Mouse (Mus musculus) midbrain, embryonic 11.5 days (tissue): ENCODE measurements around the gene Kctd20. TPM values are rescaled to one million over a fixed set of nuclear protein-coding genes. Genes with fewer than 3 reads are reported as not detected.
"Not testable (repeated sequence)": the region's sequence is repeated elsewhere in the genome, so short reads cannot be mapped to it uniquely, and the experiment has no call there.

Experiments used
- ATAC-seq: fragments of 200-750 bp; cut with Nextera tagmentation; 2 replicates; pipeline ENCODE4 v1.8.0; 2017; ENCODE audit warnings: moderate TSS enrichment, moderate library complexity; ENCODE audit not compliant: low FRiP score
- DNase-seq: peaks from one replicate; pipeline ENCODE4 v3.0.0; 2015; ENCODE audit warnings: low spot score; ENCODE audit errors: missing footprints
- H3K27ac ChIP-seq: fragments of 300-500 bp; sonication (generic); 2 replicates; pipeline ENCODE4 v1.5.1; 2014; ENCODE audit warnings: low read depth, low read length
- H3K27me3 ChIP-seq: fragments of 300-500 bp; sonication (generic); 2 replicates; pipeline ENCODE4 v1.6.1; 2014; ENCODE audit warnings: mild to moderate bottlenecking, low read length, moderate library complexity, mixed read lengths; ENCODE audit not compliant: control insufficient read depth, insufficient read depth
- H3K36me3 ChIP-seq: fragments of 300-500 bp; sonication (generic); 2 replicates; pipeline ENCODE4 v1.6.1; 2014; ENCODE audit warnings: mild to moderate bottlenecking, low read length, moderate library complexity, mixed read lengths; ENCODE audit not compliant: control insufficient read depth, insufficient read depth
- H3K4me1 ChIP-seq: fragments of 300-500 bp; sonication (generic); 2 replicates; pipeline ENCODE4 v1.6.1; 2014; ENCODE audit warnings: low read length; ENCODE audit not compliant: control insufficient read depth, insufficient read depth
- H3K4me2 ChIP-seq: fragments of 300-500 bp; sonication (generic); 2 replicates; pipeline ENCODE4 v1.6.1; 2014; ENCODE audit warnings: mild to moderate bottlenecking, moderate library complexity
- H3K4me3 ChIP-seq: fragments of 300-500 bp; sonication (generic); 2 replicates; pipeline ENCODE4 v1.5.1; 2014; ENCODE audit warnings: low read depth, low read length
- H3K9ac ChIP-seq: fragments of 300-500 bp; sonication (generic); 2 replicates; pipeline ENCODE4 v1.6.1; 2014; ENCODE audit warnings: low read length
- H3K9me3 ChIP-seq: fragments of 300-500 bp; sonication (generic); 2 replicates; pipeline ENCODE4 v1.6.1; 2016; ENCODE audit warnings: low read length; ENCODE audit not compliant: control insufficient read depth
- WGBS: fragments of 180-500 bp; shearing (Covaris S2); extraction: QIAGEN DNeasy Blood & Tissue Kit; methylation state at CpG from one replicate; pipeline ENCODE4 v1.1.7; 2014; 5-methylcytosine and 5-hydroxymethylcytosine counted together
- polyA plus RNA-seq: library from polyadenylated mRNA; unstranded; fragments of >200 nt; fragmentation: Nextera tagmentation; extraction: Ambion mirVana; gene quantifications from 2 replicates; pipeline ENCODE4 v1.2.1, GENCODE M21; 2014

The Kctd20 gene
- polyA plus RNA-seq, 1 experiment from 2014 or later = 92.4 TPM

DNA sequence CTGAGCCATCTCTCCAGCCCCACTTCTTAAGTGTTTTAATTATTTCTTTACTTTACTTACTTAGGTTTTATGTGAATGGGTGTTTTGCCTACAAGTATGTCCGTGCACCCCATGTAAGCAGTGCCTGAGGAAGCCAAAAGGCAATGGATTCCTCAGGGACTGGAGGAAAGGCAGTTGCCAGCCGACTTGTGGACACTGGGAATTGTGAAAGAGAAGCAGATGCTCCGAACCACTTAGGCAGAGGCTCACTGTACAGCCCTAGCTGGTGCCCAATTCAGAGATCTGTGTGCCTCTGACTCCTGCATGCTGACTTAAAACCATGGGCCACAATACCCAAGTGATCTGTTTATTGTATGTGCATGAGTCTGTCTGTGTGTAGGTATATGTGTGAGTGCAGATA, 37.2 kb downstream of the Kctd20 start:
- Histone ChIP-seq H3K27me3 (no peaks in the 10 kb centered on the region), H3K4me2 (no peak overlapping the region), H3K4me3 (no peak overlapping the region), H3K4me1 (no peaks in the 10 kb centered on the region), H3K36me3 (peaks cover 20% of the 10 kb centered on the region), H3K9me3 (no peaks in the 10 kb centered on the region), H3K9ac (no peak overlapping the region), H3K27ac (no peak overlapping the region)
- DNase-seq (no peak), ATAC-seq (no peak)
- WGBS = 91% methylated on average over 3 of the region's 3 CpGs

DNA sequence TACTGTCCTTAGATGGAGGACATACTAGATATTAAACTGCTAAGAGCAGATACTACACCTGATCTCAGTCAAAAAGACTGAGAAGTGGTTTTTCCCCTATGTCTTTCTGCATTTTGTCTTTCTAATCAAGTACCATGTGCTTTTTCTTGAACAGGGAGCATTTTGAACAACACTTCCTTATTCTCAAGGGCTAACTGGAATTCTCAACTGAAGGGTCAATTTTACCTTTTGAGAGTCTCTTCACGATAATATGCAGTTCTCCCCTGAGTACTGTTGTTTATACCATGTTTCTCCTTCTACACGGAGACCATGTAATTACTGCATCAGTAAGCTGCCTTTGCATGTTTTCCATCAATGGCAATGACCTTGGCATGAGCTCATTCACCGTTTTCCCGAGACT, 38.3 kb downstream of the Kctd20 start:
- 94% methylated on average over 4 of the region's 4 CpGs for WGBS
- Histone ChIP-seq H3K9me3 (no peaks in the 10 kb centered on the region), H3K36me3 (peaks cover 17% of the 10 kb centered on the region), H3K27me3 (no peaks in the 10 kb centered on the region), H3K27ac (no peak overlapping the region), H3K4me3 (no peak overlapping the region), H3K4me1 (no peaks in the 10 kb centered on the region), H3K9ac (no peak overlapping the region), H3K4me2 (no peak overlapping the region)
- DNase-seq = no peak
- no peak for ATAC-seq

DNA sequence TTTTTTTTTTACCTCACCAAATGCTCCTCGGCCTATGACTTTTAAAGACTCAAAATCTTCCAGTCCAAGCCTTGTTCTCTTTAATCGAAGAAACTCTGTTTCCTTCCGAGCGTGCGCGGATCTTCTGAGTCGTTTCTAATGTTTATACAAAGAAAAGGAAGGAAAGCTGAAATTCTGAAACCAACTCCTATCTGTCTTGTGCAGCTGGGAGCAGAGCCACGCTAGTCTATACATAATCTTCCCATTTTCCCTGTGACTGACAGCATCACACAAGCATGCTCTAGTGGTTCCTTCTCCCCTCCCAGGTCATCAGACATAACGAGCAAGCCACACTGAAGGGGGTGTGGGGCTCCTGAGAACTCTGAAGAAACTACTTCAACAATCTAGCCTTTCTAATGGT, 39.5 kb downstream of the Kctd20 start:
- H3K4me1 ChIP-seq = no peaks in the 10 kb centered on the region
- ATAC-seq = no peak

DNA sequence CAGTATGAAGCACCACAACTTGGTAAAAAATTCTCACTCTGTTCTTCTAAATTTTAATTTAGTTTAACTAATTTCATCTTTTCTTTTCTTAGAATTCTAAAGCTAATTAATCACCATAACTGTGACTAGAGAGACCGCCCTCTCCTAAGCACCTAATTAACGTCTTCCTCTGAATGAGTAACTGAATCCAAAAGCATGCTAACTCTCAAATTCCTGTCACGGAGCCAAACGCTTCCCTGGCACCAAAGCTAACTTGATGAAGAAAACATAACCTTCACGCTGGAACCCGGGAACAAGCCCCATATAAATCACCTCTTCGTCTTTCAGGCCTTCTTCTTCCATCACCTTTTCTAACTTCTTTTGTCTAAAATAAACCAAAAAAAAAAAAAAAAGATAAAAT, 40.4 kb downstream of the Kctd20 start:
- no peak overlapping the region for H3K27ac ChIP-seq
- H3K4me2 ChIP-seq = no peak overlapping the region
- no peaks in the 10 kb centered on the region for H3K27me3 ChIP-seq
- WGBS = 90% methylated on average over 7 of the region's 7 CpGs
- ATAC-seq (no peak), DNase-seq (no peak)
- H3K4me3 ChIP-seq = no peak overlapping the region
- H3K36me3 ChIP-seq = peaks cover 11% of the 10 kb centered on the region; the same call in 1 of the 2 replicates
- H3K4me1 ChIP-seq = no peaks in the 10 kb centered on the region
- H3K9ac ChIP-seq = no peak overlapping the region
- no peaks in the 10 kb centered on the region for H3K9me3 ChIP-seq

More for the DNA sequence above, 39.5 kb downstream of the Kctd20 start:
- Histone ChIP-seq H3K27ac (no peak overlapping the region), H3K9me3 (no peaks in the 10 kb centered on the region), H3K36me3 (peaks cover 15% of the 10 kb centered on the region), H3K9ac (no peak overlapping the region), H3K4me2 (no peak overlapping the region), H3K4me3 (no peak overlapping the region), H3K27me3 (no peaks in the 10 kb centered on the region)
- DNase-seq = no peak
- 93% methylated on average over 9 of the region's 9 CpGs for WGBS

DNA sequence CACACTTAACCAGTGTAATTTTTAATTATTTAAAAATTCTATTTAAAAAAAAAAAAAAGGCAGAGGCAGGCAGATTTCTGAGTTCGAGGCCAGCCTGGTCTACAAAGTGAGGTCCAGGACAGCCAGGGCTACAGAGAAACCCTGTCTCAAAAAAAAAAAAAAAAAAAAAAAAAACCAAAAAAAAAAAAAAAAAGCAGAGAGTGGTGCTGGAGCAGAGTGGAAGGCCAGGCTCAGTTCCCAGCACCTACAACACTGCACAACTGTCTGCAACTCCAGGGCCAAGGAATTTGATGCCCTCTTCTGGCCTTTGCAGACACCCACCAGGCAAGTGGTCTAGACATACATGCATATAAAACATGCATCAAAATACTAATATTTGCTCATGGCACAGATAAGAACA, 41.3 kb downstream of the Kctd20 start:
- not testable (repeated sequence) for H3K4me2 ChIP-seq, H3K27me3 ChIP-seq, H3K9me3 ChIP-seq, ATAC-seq, H3K36me3 ChIP-seq, DNase-seq, H3K9ac ChIP-seq, H3K4me3 ChIP-seq, H3K27ac ChIP-seq, H3K4me1 ChIP-seq
- WGBS = 89% methylated on average over 1 of the region's 1 CpGs

DNA sequence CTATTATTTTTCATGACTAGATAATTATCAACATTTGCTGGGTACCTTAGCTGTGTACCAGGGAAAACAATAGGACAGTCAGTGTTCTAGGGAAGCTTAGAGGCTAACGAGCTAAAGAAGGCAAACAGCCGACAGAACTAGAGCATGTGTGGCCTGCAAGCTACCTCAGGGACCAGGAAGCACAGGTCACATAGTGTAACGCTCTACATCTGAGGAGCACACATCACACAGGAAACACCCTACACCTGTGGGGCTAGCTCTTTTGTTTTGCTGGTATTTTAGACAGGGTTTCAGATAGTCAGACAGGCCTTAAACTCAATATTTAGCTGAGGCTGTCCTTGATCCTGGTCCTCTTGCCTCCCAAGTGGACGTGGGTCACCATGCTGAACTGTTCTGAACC, 42.9 kb downstream of the Kctd20 start:
- ATAC-seq (no peak), DNase-seq (no peak)
- Histone ChIP-seq H3K36me3 (peaks cover 5% of the 10 kb centered on the region; the same call in 1 of the 2 replicates), H3K27me3 (no peaks in the 10 kb centered on the region), H3K27ac (no peak overlapping the region), H3K4me2 (no peak overlapping the region), H3K4me1 (no peaks in the 10 kb centered on the region), H3K9me3 (no peaks in the 10 kb centered on the region), H3K9ac (no peak overlapping the region), H3K4me3 (no peak overlapping the region)
- WGBS = 96% methylated on average over 4 of the region's 4 CpGs

DNA sequence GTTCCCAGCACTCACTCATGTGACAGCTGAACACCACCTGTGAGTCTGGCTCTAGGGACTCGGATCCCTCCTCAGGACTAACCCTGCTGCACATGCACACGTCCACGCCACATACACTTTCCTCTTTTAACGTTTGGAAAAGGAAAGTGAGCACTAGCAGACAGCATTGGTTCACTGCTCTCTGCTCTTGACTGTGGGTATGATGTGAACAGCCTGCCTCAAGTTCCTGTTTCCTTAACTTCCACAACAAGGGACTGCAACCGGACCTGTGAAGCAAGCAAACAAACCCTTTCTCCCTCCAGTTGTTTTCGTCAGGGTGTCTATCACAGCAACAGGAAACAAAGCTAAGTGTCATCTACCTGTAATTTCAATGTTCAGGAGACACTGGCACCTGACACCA, 48.7 kb downstream of the Kctd20 start:
- no peak overlapping the region for H3K4me2 ChIP-seq
- no peak for DNase-seq

DNA sequence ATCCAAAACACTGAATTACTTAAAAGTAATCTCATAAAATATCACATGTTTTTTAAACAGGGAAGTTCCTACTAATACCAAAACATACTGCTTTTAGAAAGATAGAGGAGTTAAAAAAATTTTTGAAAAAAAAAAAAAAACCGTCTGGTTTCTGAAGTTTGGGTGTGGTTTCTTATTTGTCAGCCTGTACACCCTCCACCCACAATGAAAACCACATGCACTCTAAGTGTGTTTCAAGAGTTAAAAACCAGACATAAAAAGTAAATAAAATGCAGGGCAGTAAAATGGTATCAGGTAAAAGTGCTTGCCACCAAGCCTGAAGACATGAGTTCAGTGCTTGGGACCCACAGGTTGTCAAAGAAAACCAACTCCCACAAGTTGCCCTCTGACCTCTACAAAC, 52.0 kb downstream of the Kctd20 start:
- ATAC-seq = no peak
- peaks cover 11% of the 10 kb centered on the region; the same call in 1 of the 2 replicates for H3K36me3 ChIP-seq
- 71% methylated on average over 1 of the region's 1 CpGs for WGBS

More for the DNA sequence above, 48.7 kb downstream of the Kctd20 start:
- no peak overlapping the region for H3K4me3 ChIP-seq
- H3K9me3 ChIP-seq = no peaks in the 10 kb centered on the region
- H3K4me1 ChIP-seq = no peaks in the 10 kb centered on the region
- no peak overlapping the region for H3K27ac ChIP-seq
- H3K27me3 ChIP-seq = no peaks in the 10 kb centered on the region
- H3K36me3 ChIP-seq = peaks cover 11% of the 10 kb centered on the region; the same call in 1 of the 2 replicates
- 90% methylated on average over 6 of the region's 6 CpGs for WGBS
- ATAC-seq = no peak
- H3K9ac ChIP-seq = no peak overlapping the region

DNA sequence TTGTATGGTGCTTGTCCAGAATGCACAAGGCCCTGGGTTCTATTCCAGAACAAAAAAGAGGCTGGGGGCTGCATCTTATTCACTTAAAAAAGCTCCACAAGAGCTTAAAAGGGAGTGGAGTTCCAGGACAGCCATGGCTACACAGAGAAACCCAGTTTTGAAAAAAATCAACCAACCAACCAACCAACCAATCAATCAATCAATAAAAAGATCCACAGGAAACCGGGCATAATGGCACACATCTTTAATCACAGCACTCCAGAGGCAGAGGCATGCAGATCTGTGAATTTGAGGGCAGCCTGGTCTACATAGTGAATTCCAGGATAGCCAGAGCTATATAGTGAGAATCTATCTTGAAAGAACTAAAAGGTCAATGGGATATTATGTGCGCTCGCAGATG, 53.3 kb downstream of the Kctd20 start:
- Histone ChIP-seq H3K27me3 (no peaks in the 10 kb centered on the region), H3K4me2 (no peak overlapping the region), H3K4me1 (peaks cover 10% of the 10 kb centered on the region), H3K36me3 (peaks cover 7% of the 10 kb centered on the region; the same call in 1 of the 2 replicates), H3K27ac (no peak overlapping the region), H3K4me3 (no peak overlapping the region), H3K9me3 (no peaks in the 10 kb centered on the region), H3K9ac (no peak overlapping the region)
- 93% methylated on average over 3 of the region's 3 CpGs for WGBS
- peak; percentile 59 for DNase-seq
- ATAC-seq = no peak

More for the DNA sequence above, 52.0 kb downstream of the Kctd20 start:
- no peak overlapping the region for H3K4me3 ChIP-seq
- H3K27ac ChIP-seq = no peak overlapping the region
- no peak overlapping the region for H3K4me2 ChIP-seq
- no peaks in the 10 kb centered on the region for H3K27me3 ChIP-seq
- peaks cover 10% of the 10 kb centered on the region for H3K4me1 ChIP-seq
- H3K9ac ChIP-seq = no peak overlapping the region
- DNase-seq = peak; percentile 23
- no peaks in the 10 kb centered on the region for H3K9me3 ChIP-seq
